Mouse (Mus musculus): ENCODE results near the gene Zbtb5.
"Not testable (repeated sequence)": the region's sequence is repeated elsewhere in the genome, so short reads cannot be mapped to it uniquely, and the experiment has no call there.

The Zbtb5 gene

GRCm38 (mm10) chr4:44967402-44967801, 44.8 kb downstream of the Zbtb5 start:
- no peak for DNase-seq (ENCODE audit: low spot score)

GRCm38 (mm10) chr4:44965736-44966135, 46.5 kb downstream of the Zbtb5 start:
- no peak for DNase-seq (ENCODE audit: low spot score)

- DNase-seq (ENCODE audit: low spot score): no peak
Observed at GRCm38 (mm10) chr4:44965175-44965574, 47.0 kb downstream of the Zbtb5 start.

- no peak for DNase-seq (ENCODE audit: low spot score)
Observed at GRCm38 (mm10) chr4:44963156-44963555, 49.1 kb downstream of the Zbtb5 start.

GRCm38 (mm10) chr4:44959220-44959619, 53.0 kb downstream of the Zbtb5 start:
- no peak for DNase-seq (ENCODE audit: low spot score)

GRCm38 (mm10) chr4:44958776-44959175, 53.4 kb downstream of the Zbtb5 start:
- no peak for DNase-seq (ENCODE audit: low spot score)

GRCm38 (mm10) chr4:44953041-44953440, 59.2 kb downstream of the Zbtb5 start:
- no peak for DNase-seq (ENCODE audit: low spot score)

- DNase-seq (ENCODE audit: low spot score): no peak
Observed at GRCm38 (mm10) chr4:44948314-44948713, 63.9 kb downstream of the Zbtb5 start.

- DNase-seq (ENCODE audit: low spot score): no peak
Observed at GRCm38 (mm10) chr4:44947464-44947863, 64.7 kb downstream of the Zbtb5 start.

- DNase-seq (ENCODE audit: low spot score): not testable (repeated sequence)
Observed at GRCm38 (mm10) chr4:44946126-44946525, 66.1 kb downstream of the Zbtb5 start.

GRCm38 (mm10) chr4:44944426-44945075, 67.7 kb downstream of the Zbtb5 start:
- DNase-seq (ENCODE audit: low spot score): no peak

- DNase-seq (ENCODE audit: low spot score): no peak
Observed at GRCm38 (mm10) chr4:44943480-44943879, 68.7 kb downstream of the Zbtb5 start.

GRCm38 (mm10) chr4:44942237-44942636, 70.0 kb downstream of the Zbtb5 start:
- no peak for DNase-seq (ENCODE audit: low spot score)

All from urinary bladder, postnatal 25 days (tissue).